Mouse (Mus musculus): ENCODE results near the gene Setmar.

The Setmar gene

DNA sequence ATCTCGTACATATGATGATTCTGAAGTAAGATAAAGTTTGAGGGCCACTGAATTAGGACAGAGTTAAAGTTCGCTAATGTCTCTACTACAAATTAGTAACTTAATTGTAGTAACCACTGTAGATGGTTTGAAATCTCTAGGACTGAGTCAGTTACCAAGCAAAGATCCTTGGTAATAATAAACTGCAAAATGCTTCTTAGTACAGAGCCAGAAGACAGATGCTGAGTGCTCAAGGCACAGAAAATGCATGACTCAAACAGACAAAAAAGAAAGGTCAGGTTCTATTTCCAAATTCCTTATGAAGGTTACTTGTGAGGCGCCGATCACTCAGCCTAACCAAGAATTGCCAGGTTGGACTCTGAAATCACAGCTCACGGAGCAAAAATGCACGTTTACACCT is 53.0 kb downstream of the Setmar start:
- DNase-seq = no peak

GRCm38 (mm10) chr6:108125474-108125873 is 60.6 kb downstream of the Setmar start:
- no peak for DNase-seq

GRCm38 (mm10) chr6:108126631-108127030 is 61.8 kb downstream of the Setmar start:
- peak; percentile 26 for DNase-seq

Measured in cerebellum, adult 9-11 months (tissue).